Mouse (Mus musculus) CH12.LX (cell line): ENCODE data around the gene Arhgap4. TPM values are rescaled to one million over a fixed set of nuclear protein-coding genes. Genes with fewer than 3 reads are reported as not detected.

ENCODE experiments used
- DNase-seq: peaks from one replicate; pipeline ENCODE4 v3.0.0-alpha.2; 2013; ENCODE audit errors: extremely low read depth
- H3K27ac ChIP-seq: 2 replicates; pipeline ENCODE4 v1.5.1; 2012; ENCODE audit warnings: low read depth, mild to moderate bottlenecking, control low read depth, moderate library complexity; ENCODE audit not compliant: insufficient read depth
- H3K27me3 ChIP-seq: replicated peaks from 2 replicates; pipeline ENCODE3; 2012; ENCODE audit warnings: inconsistent platforms
- H3K36me3 ChIP-seq, 2 experiments: replicated peaks in 1 of 2; 2 replicates each; pipeline versions ENCODE3 to v1.6.1; 2012; ENCODE audit warnings: inconsistent platforms in 1 of 2, low read length in 1 of 2, mild to moderate bottlenecking in 1 of 2, mixed read lengths in 1 of 2, moderate library complexity in 1 of 2; ENCODE audit not compliant: control insufficient read depth in 1 of 2, insufficient read depth in 1 of 2
- H3K4me1 ChIP-seq, 2 experiments: 2 replicates each; pipeline ENCODE4 v1.6.1; 2012; ENCODE audit warnings: inconsistent platforms in 1 of 2, moderate library complexity in 1 of 2; ENCODE audit not compliant: insufficient read depth in 2 of 2, control insufficient read depth in 1 of 2
- H3K4me2 ChIP-seq: 2 replicates; pipeline ENCODE4 v1.6.1; 2012; ENCODE audit warnings: low read depth, mild to moderate bottlenecking, control low read depth; ENCODE audit not compliant: poor library complexity, insufficient read depth, severe bottlenecking
- H3K4me3 ChIP-seq, 3 experiments: fragments of 150-350 bp in 1 of 3; sonication (generic) in 1 of 3; replicated peaks in 1 of 3; 2 replicates each; pipeline versions ENCODE3 to v1.5.1; 2011 to 2012; ENCODE audit warnings: low read depth in 2 of 3, low read length in 2 of 3, mild to moderate bottlenecking in 2 of 3, moderate library complexity in 2 of 3, control low read depth in 1 of 3, improper control_type of control experiment in 1 of 3, inconsistent platforms in 1 of 3, mixed read lengths in 1 of 3; ENCODE audit not compliant: poor library complexity in 1 of 3
- H3K79me2 ChIP-seq: replicated peaks from 2 replicates; pipeline ENCODE4 v1.6.1; 2012; ENCODE audit warnings: mild to moderate bottlenecking, moderate library complexity; ENCODE audit not compliant: control insufficient read depth, poor library complexity, insufficient read depth, severe bottlenecking; ENCODE audit errors: extremely low read depth
- H3K9ac ChIP-seq: 2 replicates; pipeline ENCODE4 v1.6.1; 2012; ENCODE audit warnings: low read depth, mild to moderate bottlenecking, control low read depth, moderate library complexity; ENCODE audit not compliant: insufficient read depth
- H3K9me3 ChIP-seq: replicated peaks from 2 replicates; pipeline ENCODE3; 2012; ENCODE audit warnings: low read length, inconsistent platforms, mixed read lengths
- BHLHE40 ChIP-seq: IDR thresholded peaks from 2 replicates; pipeline ENCODE4 v1.6.1; 2011; ENCODE audit warnings: mild to moderate bottlenecking, low read depth, low read length, improper control_type of control experiment
- CTCF ChIP-seq, 2 experiments: IDR thresholded peaks in 1 of 2; conservative IDR thresholded peaks in 1 of 2; 2 replicates each; pipeline ENCODE4 v1.5.1; 2011 to 2012; ENCODE audit warnings: low read depth in 2 of 2, low read length in 2 of 2, improper control_type of control experiment in 1 of 2, inconsistent platforms in 1 of 2, mild to moderate bottlenecking in 1 of 2, moderate library complexity in 1 of 2
- EP300 ChIP-seq: IDR thresholded peaks from 2 replicates; pipeline ENCODE4 v1.6.1; 2011; ENCODE audit warnings: low read length, improper control_type of control experiment
- GABPA ChIP-seq: IDR thresholded peaks from 2 replicates; pipeline ENCODE4 v1.6.1; 2012; ENCODE audit warnings: low read depth, low read length, improper control_type of control experiment, inconsistent platforms; ENCODE audit not compliant: insufficient replicate concordance
- HCFC1 ChIP-seq: IDR thresholded peaks from 2 replicates; pipeline ENCODE4 v1.6.1; 2012; ENCODE audit warnings: low read depth, mild to moderate bottlenecking, inconsistent platforms, low read length, improper control_type of control experiment
- IRF4 ChIP-seq: IDR thresholded peaks from 2 replicates; pipeline ENCODE4 v1.6.1; 2014; ENCODE audit warnings: low read depth, mild to moderate bottlenecking, inconsistent platforms, low read length, improper control_type of control experiment
- KAT2A ChIP-seq: IDR thresholded peaks from 2 replicates; pipeline ENCODE4 v1.6.1; 2012; ENCODE audit warnings: low read length, improper control_type of control experiment, inconsistent platforms; ENCODE audit not compliant: insufficient replicate concordance
- MAX ChIP-seq: IDR thresholded peaks from 2 replicates; pipeline ENCODE4 v1.6.1; 2011; ENCODE audit warnings: low read length, improper control_type of control experiment
- MAZ ChIP-seq: IDR thresholded peaks from 2 replicates; pipeline ENCODE4 v1.6.1; 2012; ENCODE audit warnings: low read depth, mild to moderate bottlenecking, inconsistent platforms, low read length, improper control_type of control experiment, moderate library complexity
- NRF1 ChIP-seq: IDR thresholded peaks from 2 replicates; pipeline ENCODE4 v1.6.1; 2014; ENCODE audit warnings: low read depth, mild to moderate bottlenecking, inconsistent platforms, low read length, improper control_type of control experiment, moderate library complexity
- POLR2A ChIP-seq: IDR thresholded peaks from 2 replicates; pipeline ENCODE4 v1.6.1; 2011; ENCODE audit warnings: low read depth, mild to moderate bottlenecking, improper control_type of control experiment, low read length
- POLR2AphosphoS2 ChIP-seq: IDR thresholded peaks from 2 replicates; pipeline ENCODE4 v1.6.1; 2011; ENCODE audit warnings: low read depth, low read length, improper control_type of control experiment
- RAD21 ChIP-seq: IDR thresholded peaks from 2 replicates; pipeline ENCODE4 v1.6.1; 2011; ENCODE audit warnings: low read depth, mild to moderate bottlenecking, low read length, improper control_type of control experiment, moderate library complexity
- SIN3A ChIP-seq: IDR thresholded peaks from 2 replicates; pipeline ENCODE4 v1.6.1; 2012; ENCODE audit warnings: low read length, improper control_type of control experiment, inconsistent platforms
- TBP ChIP-seq: conservative IDR thresholded peaks from 2 replicates; pipeline ENCODE4 v1.6.1; 2011; ENCODE audit warnings: low read depth, low read length, improper control_type of control experiment
- TCF12 ChIP-seq: IDR thresholded peaks from 2 replicates; pipeline ENCODE4 v1.6.1; 2014; ENCODE audit warnings: low read depth, mild to moderate bottlenecking, inconsistent platforms, low read length, improper control_type of control experiment
- USF1 ChIP-seq: IDR thresholded peaks from 2 replicates; pipeline ENCODE4 v1.6.1; 2014; ENCODE audit warnings: low read depth, mild to moderate bottlenecking, inconsistent platforms, low read length, improper control_type of control experiment
- USF2 ChIP-seq: conservative IDR thresholded peaks from 2 replicates; pipeline ENCODE4 v1.6.1; 2011; ENCODE audit warnings: low read depth, low read length, improper control_type of control experiment
- ZC3H11A ChIP-seq: IDR thresholded peaks from 2 replicates; pipeline ENCODE4 v1.6.1; 2012; ENCODE audit warnings: low read depth, mild to moderate bottlenecking, inconsistent platforms, low read length, improper control_type of control experiment
- ZKSCAN1 ChIP-seq: IDR thresholded peaks from 2 replicates; pipeline ENCODE4 v1.6.1; 2012; ENCODE audit warnings: low read depth, inconsistent platforms, low read length, improper control_type of control experiment, borderline replicate concordance
- ZMIZ1 ChIP-seq: IDR thresholded peaks from 2 replicates; pipeline ENCODE4 v1.6.1; 2012; ENCODE audit warnings: low read depth, mild to moderate bottlenecking, inconsistent platforms, low read length, improper control_type of control experiment
- dilution Hi-C: fragments of 300-500 bp; cut with MboI; formaldehyde crosslinking; loops from 2 replicates; pipeline ENCODE4 v1.14.3; 2020; ENCODE audit warnings: low sequenced_read_pairs; ENCODE audit not compliant: extremely low pct_unique_long_range_greater_than_20kb, extremely low pct_ligation_motif_present
- in situ Hi-C: fragments of 300-500 bp; cut with MboI; formaldehyde crosslinking; loops from 3 replicates; pipeline ENCODE4 v1.14.3; 2019; ENCODE audit warnings: low sequenced_read_pairs, low pct_ligation_motif_present, low pct_unique_long_range_greater_than_20kb, mixed read lengths
- polyA plus RNA-seq: library from polyadenylated mRNA; unstranded; fragments of >175 nt; gene quantifications from 2 replicates; pipeline ENCODE4 v1.2.1, GENCODE M21; 2012; ENCODE audit warnings: low read depth; ENCODE audit not compliant: insufficient read length
- total RNA-seq, 2 experiments: library from RNA; depleted of rRNA; stranded (reverse); fragments of 300-350 nt in 1 of 2; fragments of >200 nt in 1 of 2; gene quantifications; 2 replicates each; pipeline ENCODE4 v1.2.3; 2012 to 2014

The Arhgap4 gene
- total and polyA plus RNA-seq, 3 experiments = 10.9 to 24.1 (median 14.3) TPM

DNA sequence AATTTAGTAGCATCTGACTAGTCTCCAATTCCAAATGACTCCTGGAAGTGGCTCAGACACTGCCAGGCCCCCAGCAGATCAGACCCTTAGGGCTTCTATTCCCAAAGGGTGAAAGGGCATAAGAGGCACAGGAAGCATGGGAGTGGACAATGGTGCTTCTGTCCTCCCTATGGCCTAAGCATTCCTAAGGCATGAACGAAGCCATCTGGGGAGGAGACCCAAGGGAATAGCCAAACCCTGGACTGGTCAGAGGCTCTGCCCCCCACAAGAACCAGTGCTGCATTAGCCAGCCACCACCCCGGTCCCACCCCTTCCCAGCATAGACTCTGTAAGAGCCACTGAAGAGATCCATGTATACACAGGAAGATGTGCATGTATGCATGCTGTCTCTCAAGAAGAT lies 45.8 kb downstream of the Arhgap4 start:
- no peak overlapping the region for H3K4me2 ChIP-seq
- in situ Hi-C loops (no loop called here), dilution Hi-C loops (no loop called here)
- H3K79me2 ChIP-seq = no peaks in the 10 kb centered on the region
- H3K4me1 ChIP-seq = peaks cover 4 to 8% of the 10 kb centered on the region in 2 experiments; a peak in 3 of 4 replicates
- H3K27me3 ChIP-seq = no peaks in the 10 kb centered on the region
- TF ChIP-seq BHLHE40 (no peak), SIN3A (no peak), POLR2A (no peak), KAT2A (no peak), NRF1 (no peak), USF2 (no peak), CTCF (conservative IDR thresholded peaks at IDR 0.05 in 1 of 2, IDR thresholded peaks at IDR 0.05 in 1 of 2; ENCODE audit: low read depth in 2 of 2, low read length in 2 of 2) (no peak), MAZ (no peak), GABPA (no peak), RAD21 (no peak), TBP (no peak)
- no peaks in the 10 kb centered on the region for H3K9me3 ChIP-seq
- H3K4me3 ChIP-seq = no peak overlapping the region
- H3K27ac ChIP-seq = no peak overlapping the region
- no peak for DNase-seq
- no peaks in the 10 kb centered on the region for H3K36me3 ChIP-seq
- no peak overlapping the region for H3K9ac ChIP-seq

DNA sequence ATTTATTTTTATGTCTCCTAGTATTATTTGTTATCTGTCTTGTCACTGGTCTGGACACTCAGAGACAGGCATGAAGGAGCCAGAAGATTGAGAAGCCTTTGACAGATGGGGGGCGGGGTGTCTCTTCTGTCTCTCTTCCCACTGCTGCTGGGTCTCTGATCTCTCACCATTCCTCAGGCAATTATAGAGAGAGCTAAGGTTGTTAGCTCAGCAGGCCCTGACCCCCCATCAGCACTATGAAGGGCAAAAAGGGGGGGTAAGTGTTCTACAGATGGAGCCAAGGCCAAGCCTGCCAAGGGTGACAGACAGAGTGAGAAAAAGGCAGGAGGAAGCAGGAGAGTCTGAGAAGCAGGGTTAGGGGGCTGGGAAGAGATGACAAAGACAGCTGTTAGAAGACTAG lies 49.7 kb downstream of the Arhgap4 start:
- Histone ChIP-seq H3K9ac (no peak overlapping the region), H3K36me3 (no peaks in the 10 kb centered on the region), H3K27me3 (no peaks in the 10 kb centered on the region), H3K4me3 (no peak overlapping the region), H3K27ac (no peak overlapping the region), H3K9me3 (no peaks in the 10 kb centered on the region), H3K79me2 (no peaks in the 10 kb centered on the region), H3K4me2 (no peak overlapping the region), H3K4me1 (peaks cover 4% of the 10 kb centered on the region in 2 experiments; a peak in 1 of 4 replicates)
- in situ Hi-C loops = no loop called here
- no peak for DNase-seq
- TF ChIP-seq ZMIZ1 (no peak), EP300 (no peak), USF2 (no peak), MAX (no peak), GABPA (no peak), ZKSCAN1 (no peak), USF1 (no peak), TCF12 (no peak), NRF1 (no peak), IRF4 (no peak), BHLHE40 (no peak), HCFC1 (no peak), ZC3H11A (no peak), POLR2AphosphoS2 (no peak)
- dilution Hi-C loops = no loop called here
